Mouse (Mus musculus) kidney, embryonic 14.5 days (tissue): ENCODE measurements around the gene Ranbp10. TPM values are rescaled to one million over a fixed set of nuclear protein-coding genes. Genes with fewer than 3 reads are reported as not detected.

Source experiments
- ATAC-seq: fragments of 200-750 bp; cut with Nextera tagmentation; 2 replicates; pipeline ENCODE4 v1.8.0; 2017; ENCODE audit warnings: moderate number of reproducible peaks, mild to moderate bottlenecking, moderate TSS enrichment, moderate library complexity; ENCODE audit not compliant: low FRiP score, low TSS enrichment
- H3K27ac ChIP-seq: fragments of 300-500 bp; sonication (generic); 2 replicates; pipeline ENCODE4 v1.5.1; 2014; ENCODE audit warnings: low read depth, mild to moderate bottlenecking, low read length, moderate library complexity, mixed read lengths
- H3K27me3 ChIP-seq: fragments of 300-500 bp; sonication (generic); 2 replicates; pipeline ENCODE4 v1.6.1; 2014; ENCODE audit warnings: mild to moderate bottlenecking, low read length; ENCODE audit not compliant: control insufficient read depth, insufficient read depth
- H3K36me3 ChIP-seq: fragments of 300-500 bp; sonication (generic); 2 replicates; pipeline ENCODE4 v1.6.1; 2014; ENCODE audit warnings: low read length, mixed read lengths; ENCODE audit not compliant: control insufficient read depth, insufficient read depth
- H3K4me1 ChIP-seq: fragments of 300-500 bp; sonication (generic); 2 replicates; pipeline ENCODE4 v1.6.1; 2014; ENCODE audit warnings: low read length, mixed read lengths; ENCODE audit not compliant: control insufficient read depth, insufficient read depth
- H3K4me2 ChIP-seq: fragments of 300-500 bp; sonication (generic); replicated peaks from 2 replicates; pipeline ENCODE4 v1.6.1; 2014; ENCODE audit warnings: low read depth, mild to moderate bottlenecking, low read length
- H3K4me3 ChIP-seq: fragments of 300-500 bp; sonication (generic); 2 replicates; pipeline ENCODE4 v1.5.1; 2014; ENCODE audit warnings: mild to moderate bottlenecking, low read length
- H3K9ac ChIP-seq: fragments of 300-500 bp; sonication (generic); 2 replicates; pipeline ENCODE4 v1.6.1; 2014; ENCODE audit warnings: low read depth, mild to moderate bottlenecking, low read length, moderate library complexity
- H3K9me3 ChIP-seq: fragments of 300-500 bp; sonication (generic); 2 replicates; pipeline ENCODE4 v1.6.1; 2016; ENCODE audit warnings: low read length; ENCODE audit not compliant: control insufficient read depth
- WGBS: fragments of 180-500 bp; shearing (Covaris S2); extraction: QIAGEN DNeasy Blood & Tissue Kit; methylation state at CpG from one replicate; pipeline ENCODE4 v1.1.7; 2014; 5-methylcytosine and 5-hydroxymethylcytosine counted together
- polyA plus RNA-seq: library from polyadenylated mRNA; unstranded; fragments of >200 nt; fragmentation: Nextera tagmentation; extraction: Ambion mirVana; gene quantifications from 2 replicates; pipeline ENCODE4 v1.2.1, GENCODE M21; 2014

Gene Ranbp10
- polyA plus RNA-seq, 1 experiment from 2014 or later: 14.9 TPM

DNA sequence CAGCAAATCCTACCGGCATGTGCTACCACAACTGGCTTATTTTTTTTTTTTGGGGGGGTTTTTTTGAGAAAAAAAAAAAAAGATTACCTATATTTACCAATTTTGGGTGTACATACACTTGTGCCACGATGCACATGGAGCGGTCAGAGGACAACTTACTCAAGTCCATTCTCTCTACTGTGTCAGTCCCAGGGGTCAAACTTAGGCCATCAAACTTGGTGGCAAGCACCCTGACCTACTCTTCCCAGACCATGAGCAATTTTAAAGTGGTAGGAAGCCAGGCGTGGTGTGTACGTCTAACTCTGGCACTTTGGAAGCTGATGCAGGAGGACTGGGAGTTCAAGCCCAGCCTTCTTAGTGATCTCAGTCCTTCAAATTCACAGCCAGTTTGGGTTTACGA is 13.9 kb downstream of the Ranbp10 start:
- Histone ChIP-seq H3K4me2 (no peak overlapping the region), H3K4me1 (no peaks in the 10 kb centered on the region), H3K4me3 (no peak overlapping the region), H3K9me3 (no peaks in the 10 kb centered on the region), H3K36me3 (peaks cover 16% of the 10 kb centered on the region; the same call in 1 of the 2 replicates), H3K9ac (no peak overlapping the region), H3K27ac (no peak overlapping the region), H3K27me3 (no peaks in the 10 kb centered on the region)
- no peak for ATAC-seq
- WGBS: 95% methylated on average over 6 of the region's 6 CpGs

DNA sequence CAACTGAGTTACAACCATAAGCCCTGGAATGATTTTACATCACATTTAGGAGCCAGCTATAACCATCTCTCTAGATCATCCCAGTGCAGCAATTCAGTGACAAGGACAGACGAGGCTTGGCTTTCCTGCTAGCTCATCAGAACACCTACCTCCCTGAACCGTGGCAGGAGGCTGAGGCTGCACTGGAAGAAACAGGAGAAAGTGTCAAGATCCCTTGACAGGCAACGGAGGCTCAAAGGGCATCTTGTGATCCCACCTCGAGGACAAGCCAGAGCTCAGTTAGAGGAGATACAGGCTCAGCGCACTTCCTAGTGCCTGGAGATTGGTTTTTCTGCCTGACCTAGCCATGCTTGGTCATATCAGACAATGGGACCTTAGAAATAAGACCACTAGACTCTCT is 14.6 kb downstream of the Ranbp10 start:
- H3K4me1 ChIP-seq: no peaks in the 10 kb centered on the region; the same call in 1 of the 2 replicates
- H3K9ac ChIP-seq: no peak overlapping the region
- WGBS: 81% methylated on average over 5 of the region's 5 CpGs
- no peak for ATAC-seq
- H3K9me3 ChIP-seq: no peaks in the 10 kb centered on the region
- H3K27ac ChIP-seq: no peak overlapping the region
- H3K4me2 ChIP-seq: no peak overlapping the region
- no peaks in the 10 kb centered on the region for H3K27me3 ChIP-seq
- H3K4me3 ChIP-seq: no peak overlapping the region
- peaks cover 16% of the 10 kb centered on the region; the same call in 1 of the 2 replicates for H3K36me3 ChIP-seq

DNA sequence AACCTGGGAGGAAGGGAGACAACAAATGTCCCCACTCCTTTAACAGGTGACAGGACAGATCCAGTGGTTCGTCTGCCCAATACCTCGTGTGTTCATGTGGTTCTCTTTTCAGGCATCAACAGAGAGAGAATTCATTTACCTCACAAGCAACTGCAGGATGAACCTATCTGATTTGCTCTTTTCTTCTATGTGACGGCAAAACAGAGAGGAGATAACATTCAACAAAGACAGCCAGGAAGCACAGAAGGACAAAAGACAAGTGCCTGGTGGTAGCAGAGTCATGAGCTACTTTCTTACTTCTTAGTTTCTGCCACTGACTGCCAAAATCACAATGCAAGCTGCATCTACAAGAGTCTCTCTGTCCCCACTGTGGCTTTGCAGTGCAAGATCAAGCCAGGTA is 15.6 kb downstream of the Ranbp10 start:
- H3K4me2 ChIP-seq: no peak overlapping the region
- H3K27me3 ChIP-seq: no peaks in the 10 kb centered on the region
- H3K36me3 ChIP-seq: peaks cover 16% of the 10 kb centered on the region; the same call in 1 of the 2 replicates
- 83% methylated on average over 3 of the region's 3 CpGs for WGBS
- no peak overlapping the region for H3K27ac ChIP-seq
- no peaks in the 10 kb centered on the region for H3K9me3 ChIP-seq
- H3K9ac ChIP-seq: no peak overlapping the region
- ATAC-seq: no peak
- no peak overlapping the region for H3K4me3 ChIP-seq
- H3K4me1 ChIP-seq: no peaks in the 10 kb centered on the region; the same call in 1 of the 2 replicates

DNA sequence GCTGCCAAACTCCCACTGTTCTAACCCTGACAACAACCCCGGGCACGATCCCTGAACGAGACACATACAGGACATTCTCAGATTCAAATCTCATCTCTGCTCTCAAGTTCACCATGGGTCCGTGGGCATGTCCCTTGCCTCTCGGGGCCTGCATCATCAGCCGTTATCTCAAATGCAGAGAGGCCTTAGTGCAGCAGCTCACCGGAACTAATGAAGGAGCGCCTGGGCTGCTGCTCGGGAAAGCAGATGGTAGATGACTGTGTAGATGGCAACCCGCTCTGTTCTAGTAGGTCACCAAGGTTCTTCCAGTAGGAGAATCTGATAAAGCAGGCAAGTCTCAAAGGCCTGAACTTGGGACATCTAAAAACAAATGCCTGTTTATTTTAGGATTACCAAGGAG is 16.1 kb downstream of the Ranbp10 start:
- H3K4me1 ChIP-seq: no peaks in the 10 kb centered on the region; the same call in 1 of the 2 replicates
- no peak for ATAC-seq

DNA sequence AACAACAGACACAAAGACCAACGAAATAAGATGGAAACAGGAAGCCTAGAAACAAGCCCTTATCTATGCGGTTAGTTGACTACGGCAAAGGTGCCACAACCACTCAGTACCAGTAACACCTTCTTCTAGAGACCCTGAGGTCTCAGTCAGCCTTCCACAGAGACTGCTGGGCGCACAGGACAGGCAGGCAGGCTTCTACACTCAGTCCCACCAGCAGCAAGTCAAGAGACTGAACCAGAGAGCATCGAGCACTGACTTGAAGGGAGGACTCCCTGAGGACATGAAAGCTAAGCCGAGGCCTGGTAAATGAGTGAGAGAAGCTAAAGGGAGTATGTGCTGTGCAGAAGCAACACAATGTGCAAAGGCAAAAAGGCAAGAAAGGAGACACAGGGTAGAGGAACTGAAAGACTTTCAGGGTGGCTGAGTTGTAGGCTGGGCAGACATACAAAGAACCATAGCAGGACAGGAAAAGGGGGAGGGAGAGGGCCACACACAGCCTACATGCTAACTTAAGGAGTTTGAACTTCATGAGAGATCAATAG is 16.8 kb downstream of the Ranbp10 start:
- 87% methylated on average over 6 of the region's 6 CpGs for WGBS
- Histone ChIP-seq H3K9me3 (no peaks in the 10 kb centered on the region), H3K4me1 (no peaks in the 10 kb centered on the region; the same call in 1 of the 2 replicates), H3K4me3 (no peak overlapping the region), H3K4me2 (no peak overlapping the region), H3K27me3 (no peaks in the 10 kb centered on the region), H3K36me3 (peaks cover 18% of the 10 kb centered on the region; the same call in 1 of the 2 replicates), H3K27ac (no peak overlapping the region), H3K9ac (no peak overlapping the region)
- ATAC-seq: no peak

More for the DNA sequence above, 16.1 kb downstream of the Ranbp10 start:
- no peak overlapping the region for H3K4me2 ChIP-seq
- no peaks in the 10 kb centered on the region for H3K9me3 ChIP-seq
- H3K27me3 ChIP-seq: no peaks in the 10 kb centered on the region
- H3K27ac ChIP-seq: no peak overlapping the region
- WGBS: 85% methylated on average over 10 of the region's 10 CpGs
- peaks cover 16% of the 10 kb centered on the region; the same call in 1 of the 2 replicates for H3K36me3 ChIP-seq
- H3K9ac ChIP-seq: no peak overlapping the region
- no peak overlapping the region for H3K4me3 ChIP-seq

DNA sequence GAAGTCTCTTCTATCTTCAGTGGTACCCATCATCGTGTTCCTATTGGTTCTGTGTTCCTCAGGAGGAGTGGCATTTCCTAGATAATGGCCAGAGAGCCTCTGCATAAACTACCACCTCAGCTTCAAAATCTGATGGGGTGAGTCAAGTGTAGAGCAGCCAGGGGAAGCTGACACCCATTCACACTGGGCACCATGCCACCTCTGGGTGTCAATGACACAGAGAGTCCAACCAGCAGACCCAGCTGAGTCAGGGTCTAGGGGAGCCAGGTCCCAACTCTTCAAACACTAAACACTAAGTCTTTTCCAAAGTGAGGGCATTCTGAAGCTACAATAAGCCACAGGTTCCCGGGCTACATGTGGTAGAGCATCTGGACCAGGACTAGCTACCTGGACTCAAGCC is 18.7 kb downstream of the Ranbp10 start:
- ATAC-seq: no peak
- peaks cover 28% of the 10 kb centered on the region; the same call in 1 of the 2 replicates for H3K36me3 ChIP-seq
- H3K9ac ChIP-seq: no peak overlapping the region

DNA sequence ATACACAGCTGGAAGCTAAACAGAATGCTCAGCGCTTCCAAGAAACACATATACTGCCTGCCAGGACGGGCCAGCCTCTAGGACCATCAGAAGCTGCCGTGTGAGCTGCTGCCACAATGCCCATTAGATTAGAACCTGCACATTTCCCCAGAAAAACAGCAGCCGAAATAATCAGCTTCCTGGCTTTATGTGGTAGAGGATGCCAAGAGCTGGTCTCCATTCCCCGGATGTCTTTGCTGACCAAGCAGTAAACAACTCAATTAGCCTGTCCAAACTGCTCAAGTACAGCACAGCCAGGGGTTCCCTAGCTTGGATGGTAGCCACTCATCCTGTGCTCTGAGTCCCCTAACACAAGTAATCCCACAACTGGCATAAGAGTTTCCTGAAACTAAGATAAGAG is 19.4 kb downstream of the Ranbp10 start:
- no peak overlapping the region for H3K27ac ChIP-seq
- ATAC-seq: no peak
- WGBS: 75% methylated on average over 5 of the region's 5 CpGs

More for the DNA sequence above, 18.7 kb downstream of the Ranbp10 start:
- H3K27ac ChIP-seq: no peak overlapping the region
- no peak overlapping the region for H3K4me2 ChIP-seq
- no peaks in the 10 kb centered on the region; the same call in 1 of the 2 replicates for H3K4me1 ChIP-seq
- 98% methylated on average over 2 of the region's 2 CpGs for WGBS
- no peak overlapping the region for H3K4me3 ChIP-seq
- H3K27me3 ChIP-seq: no peaks in the 10 kb centered on the region
- H3K9me3 ChIP-seq: no peaks in the 10 kb centered on the region

DNA sequence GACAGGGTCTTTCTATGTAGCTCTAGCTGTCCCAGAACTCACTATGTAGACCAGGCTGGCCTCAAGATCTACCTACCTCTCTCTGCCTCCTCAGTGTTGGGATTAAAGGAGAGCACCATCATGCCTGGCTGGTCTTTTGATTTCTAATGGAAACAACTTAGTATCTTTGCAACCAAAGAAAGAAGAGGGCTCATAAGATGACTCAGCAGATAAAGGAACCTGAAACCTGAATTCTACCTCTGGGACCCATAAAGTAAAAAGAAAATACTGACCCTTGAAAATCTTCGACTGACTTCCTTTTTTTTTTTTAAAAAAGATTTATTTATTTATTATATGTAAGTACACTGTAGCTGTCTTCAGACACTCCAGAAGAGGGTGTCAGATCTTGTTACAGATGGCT is 21.2 kb downstream of the Ranbp10 start:
- Histone ChIP-seq H3K9me3 (no peaks in the 10 kb centered on the region), H3K27me3 (no peaks in the 10 kb centered on the region), H3K4me3 (no peak overlapping the region), H3K4me1 (no peaks in the 10 kb centered on the region; the same call in 1 of the 2 replicates), H3K4me2 (no peak overlapping the region), H3K27ac (no peak overlapping the region), H3K9ac (no peak overlapping the region), H3K36me3 (peaks cover 15% of the 10 kb centered on the region; the same call in 1 of the 2 replicates)
- no peak for ATAC-seq
- 54% methylated on average over 1 of the region's 1 CpGs for WGBS

More for the DNA sequence above, 19.4 kb downstream of the Ranbp10 start:
- Histone ChIP-seq H3K9ac (no peak overlapping the region), H3K36me3 (peaks cover 28% of the 10 kb centered on the region; the same call in 1 of the 2 replicates), H3K27me3 (no peaks in the 10 kb centered on the region), H3K4me3 (no peak overlapping the region), H3K4me1 (no peaks in the 10 kb centered on the region; the same call in 1 of the 2 replicates), H3K9me3 (no peaks in the 10 kb centered on the region), H3K4me2 (no peak overlapping the region)

DNA sequence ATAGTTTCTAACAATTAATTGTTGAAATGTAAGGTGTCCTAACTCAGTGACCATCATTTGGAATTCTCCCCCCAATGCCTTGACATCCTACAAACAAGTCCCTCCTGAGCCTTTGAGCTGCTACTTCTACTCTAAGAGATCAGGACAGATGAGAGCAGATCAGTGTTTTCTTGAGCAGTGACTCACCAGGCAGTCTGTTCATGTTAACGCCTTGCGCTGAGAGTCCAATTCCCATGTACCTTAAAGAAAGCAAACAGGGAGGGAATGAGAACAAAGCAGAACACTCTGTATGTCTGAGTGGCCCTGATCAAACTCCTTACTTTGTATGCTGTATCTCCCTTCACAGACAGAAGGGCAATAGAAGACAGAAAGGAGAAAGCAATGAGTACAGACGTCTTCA is 21.8 kb downstream of the Ranbp10 start:
- 86% methylated on average over 3 of the region's 3 CpGs for WGBS
- H3K9ac ChIP-seq: no peak overlapping the region
- no peak overlapping the region for H3K27ac ChIP-seq
- no peaks in the 10 kb centered on the region for H3K27me3 ChIP-seq
- ATAC-seq: no peak
- H3K4me2 ChIP-seq: no peak overlapping the region
- no peaks in the 10 kb centered on the region for H3K9me3 ChIP-seq
- no peaks in the 10 kb centered on the region; the same call in 1 of the 2 replicates for H3K4me1 ChIP-seq
- no peak overlapping the region for H3K4me3 ChIP-seq
- peaks cover 15% of the 10 kb centered on the region; the same call in 1 of the 2 replicates for H3K36me3 ChIP-seq
